Mouse (Mus musculus): ENCODE measurements around the gene Olfr462.

DNA sequence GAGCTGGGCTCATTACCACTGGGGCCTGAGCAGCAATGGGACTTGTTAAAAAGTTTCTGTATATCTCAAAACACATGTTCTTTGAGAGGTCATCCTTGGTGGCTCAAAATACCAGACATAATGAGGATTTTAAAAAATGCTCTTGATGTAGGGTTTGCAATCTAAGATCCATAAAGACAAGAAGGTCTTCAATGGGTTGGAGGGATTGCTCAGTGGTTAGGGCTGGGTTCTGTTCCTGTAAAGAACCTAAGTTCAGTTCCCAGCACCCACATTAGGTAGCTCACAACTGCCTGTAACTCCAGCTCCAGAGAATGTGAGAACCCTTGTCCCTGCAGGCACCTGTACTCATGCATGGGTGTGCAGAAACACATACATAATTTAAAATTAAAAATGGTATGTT, 5.2 kb upstream of the Olfr462 start, which contains the start of gene Olfr463:
- TF ChIP-seq POLR2A (IDR thresholded peaks at IDR 0.05; ENCODE audit: extremely low read depth, insufficient read depth, low read length) (no peak), CTCF (IDR thresholded peaks at IDR 0.05; ENCODE audit: extremely low read depth, insufficient read depth, low read length) (no peak)

Measured in cortical plate, adult 2 months (tissue).